Mouse (Mus musculus): ENCODE measurements around the gene Kalrn.

Gene Kalrn

GRCm38 (mm10) chr16:34573151-34573802, at the start of gene Kalrn:
Kalrn (minus strand) TSS chr16:34573532.
- peak; percentile 93 for DNase-seq

GRCm38 (mm10) chr16:34614021-34614420, 40.7 kb upstream of the Kalrn start:
- no peak for DNase-seq

GRCm38 (mm10) chr16:34610137-34610536, 36.8 kb upstream of the Kalrn start:
- no peak for DNase-seq

- peak; percentile 33 to 43 for DNase-seq
Observed at GRCm38 (mm10) chr16:34605679-34606078, 32.3 kb upstream of the Kalrn start.

GRCm38 (mm10) chr16:34603854-34604253, 30.5 kb upstream of the Kalrn start:
- no peak for DNase-seq

GRCm38 (mm10) chr16:34603076-34603475, 29.7 kb upstream of the Kalrn start:
- no peak for DNase-seq

- no peak for DNase-seq
Observed at GRCm38 (mm10) chr16:34601954-34602353, 28.6 kb upstream of the Kalrn start.

GRCm38 (mm10) chr16:34595294-34595693, 22.0 kb upstream of the Kalrn start:
- no peak for DNase-seq

- DNase-seq: peak in 1 of 2 experiments; percentile 44
Observed at GRCm38 (mm10) chr16:34594597-34595262, 21.4 kb upstream of the Kalrn start.

- no peak for DNase-seq
Observed at GRCm38 (mm10) chr16:34592696-34593095, 19.4 kb upstream of the Kalrn start.

- DNase-seq: no peak
Observed at GRCm38 (mm10) chr16:34591934-34592333, 18.6 kb upstream of the Kalrn start.

GRCm38 (mm10) chr16:34579671-34580326, 6.5 kb upstream of the Kalrn start:
- no peak for DNase-seq

- peak in 1 of 2 experiments; percentile 49 for DNase-seq
Observed at GRCm38 (mm10) chr16:34573856-34574491, 642 bp upstream of the Kalrn start.

- DNase-seq: peak; percentile 40 to 46
Observed at GRCm38 (mm10) chr16:34572406-34573150, 754 bp downstream of the Kalrn start.

GRCm38 (mm10) chr16:34571931-34572405, 1.4 kb downstream of the Kalrn start:
- DNase-seq: peak in 1 of 2 experiments; percentile 16

- no peak for DNase-seq
Observed at GRCm38 (mm10) chr16:34569897-34570296, 3.4 kb downstream of the Kalrn start.

- DNase-seq: no peak
Observed at GRCm38 (mm10) chr16:34568831-34569230, 4.5 kb downstream of the Kalrn start.

- DNase-seq: no peak
Observed at GRCm38 (mm10) chr16:34563593-34564280, 9.6 kb downstream of the Kalrn start.

GRCm38 (mm10) chr16:34561734-34562135, 11.6 kb downstream of the Kalrn start:
- DNase-seq: no peak

- DNase-seq: no peak
Observed at GRCm38 (mm10) chr16:34560814-34561213, 12.5 kb downstream of the Kalrn start.

GRCm38 (mm10) chr16:34560411-34560810, 12.9 kb downstream of the Kalrn start:
- DNase-seq: no peak

GRCm38 (mm10) chr16:34557891-34558290, 15.4 kb downstream of the Kalrn start:
- no peak for DNase-seq
